Mouse (Mus musculus) liver, postnatal 0 days (tissue): ENCODE data around the gene Slc22a16. TPM values are rescaled to one million over a fixed set of nuclear protein-coding genes. Genes with fewer than 3 reads are reported as not detected.

Source experiments
- ATAC-seq: fragments of 200-750 bp; cut with Nextera tagmentation; 2 replicates; pipeline ENCODE4 v1.8.0; 2017; ENCODE audit warnings: mild to moderate bottlenecking, moderate library complexity
- DNase-seq: peaks from one replicate; pipeline ENCODE4 v3.0.0-alpha.2; 2016
- H3K27ac ChIP-seq: fragments of 300-500 bp; sonication (generic); 2 replicates; pipeline ENCODE4 v1.5.1; 2014; ENCODE audit warnings: antibody characterized with exemption, moderate library complexity, mild to moderate bottlenecking, low read depth
- H3K27me3 ChIP-seq: fragments of 300-500 bp; sonication (generic); 2 replicates; pipeline ENCODE4 v1.6.1; 2014; ENCODE audit warnings: low read length, control low read depth, mixed read lengths; ENCODE audit not compliant: insufficient read depth
- H3K36me3 ChIP-seq: fragments of 300-500 bp; sonication (generic); replicated peaks from 2 replicates; pipeline ENCODE4 v1.6.1; 2014; ENCODE audit warnings: mild to moderate bottlenecking, control low read depth, low read length, moderate library complexity, mixed read lengths; ENCODE audit not compliant: insufficient read depth
- H3K4me1 ChIP-seq: fragments of 300-500 bp; sonication (generic); 2 replicates; pipeline ENCODE4 v1.6.1; 2014; ENCODE audit warnings: antibody characterized with exemption, mild to moderate bottlenecking, control low read depth; ENCODE audit not compliant: insufficient read depth
- H3K4me2 ChIP-seq: fragments of 300-500 bp; sonication (generic); 2 replicates; pipeline ENCODE4 v1.6.1; 2014; ENCODE audit warnings: low read depth, mild to moderate bottlenecking, low read length, moderate library complexity, mixed read lengths
- H3K4me3 ChIP-seq: fragments of 300-500 bp; sonication (generic); 2 replicates; pipeline ENCODE4 v1.5.1; 2014; ENCODE audit warnings: low read depth, low read length
- H3K9ac ChIP-seq: fragments of 300-500 bp; sonication (generic); replicated peaks from 2 replicates; pipeline ENCODE4 v1.6.1; 2014; ENCODE audit warnings: mild to moderate bottlenecking, moderate library complexity
- H3K9me3 ChIP-seq: fragments of 300-500 bp; sonication (generic); 2 replicates; pipeline ENCODE4 v1.6.1; 2016; ENCODE audit warnings: mild to moderate bottlenecking, control low read depth, low read length, mixed read lengths
- CTCF ChIP-seq: sonication (generic); IDR thresholded peaks from 2 replicates; pipeline ENCODE4 v1.5.1; 2016; ENCODE audit warnings: antibody characterized with exemption, low read depth
- EP300 ChIP-seq: IDR thresholded peaks from 2 replicates; pipeline ENCODE4 v1.6.1; 2016; ENCODE audit warnings: antibody characterized with exemption, low read depth, mild to moderate bottlenecking
- WGBS: fragments of 180-500 bp; shearing (Covaris S2); extraction: QIAGEN DNeasy Blood & Tissue Kit; methylation state at CpG from one replicate; pipeline ENCODE4 v1.1.7; 2014; ENCODE audit not compliant: insufficient replicate concordance; 5-methylcytosine and 5-hydroxymethylcytosine counted together
- polyA plus RNA-seq: library from polyadenylated mRNA; unstranded; fragments of >200 nt; fragmentation: Nextera tagmentation; extraction: Ambion mirVana; gene quantifications from 2 replicates; pipeline ENCODE4 v1.2.1, GENCODE M21; 2015

The Slc22a16 gene
- polyA plus RNA-seq, 1 experiment from 2014 or later: not detected

- Histone ChIP-seq H3K9ac (no peak overlapping the region), H3K4me1 (no peaks in the 10 kb centered on the region), H3K9me3 (no peaks in the 10 kb centered on the region), H3K27me3 (no peaks in the 10 kb centered on the region), H3K4me2 (no peak overlapping the region), H3K36me3 (no peaks in the 10 kb centered on the region), H3K4me3 (no peak overlapping the region), H3K27ac (no peak overlapping the region)
- ATAC-seq (no peak), DNase-seq (peak; percentile 7)
- WGBS: 65% methylated on average over 7 of the region's 7 CpGs
- TF ChIP-seq CTCF: no peak
- TF ChIP-seq EP300: no peak
These were observed 22.1 kb downstream of the Slc22a16 start for GRCm38 (mm10) chr10:40592186-40592585.

GRCm38 (mm10) chr10:40597177-40597576, 27.0 kb downstream of the Slc22a16 start:
- TF ChIP-seq EP300 (no peak), CTCF (no peak)
- no peak overlapping the region for H3K4me3 ChIP-seq
- no peaks in the 10 kb centered on the region for H3K27me3 ChIP-seq
- no peak overlapping the region for H3K9ac ChIP-seq
- ATAC-seq (no peak), DNase-seq (no peak)
- no peaks in the 10 kb centered on the region for H3K9me3 ChIP-seq
- no peak overlapping the region for H3K4me2 ChIP-seq
- WGBS: 74% methylated on average over 3 of the region's 3 CpGs
- no peaks in the 10 kb centered on the region for H3K36me3 ChIP-seq
- H3K4me1 ChIP-seq: no peaks in the 10 kb centered on the region
- H3K27ac ChIP-seq: no peak overlapping the region

GRCm38 (mm10) chr10:40604706-40605394, 34.7 kb downstream of the Slc22a16 start:
- TF ChIP-seq EP300 (no peak), CTCF (no peak)
- 58% methylated on average over 6 of the region's 6 CpGs for WGBS
- no peak overlapping the region for H3K4me2 ChIP-seq
- H3K9ac ChIP-seq: no peak overlapping the region
- H3K27ac ChIP-seq: no peak overlapping the region
- H3K9me3 ChIP-seq: 0 out of 2 replicates have a peak, but pooled peaks cover 3% of the 10 kb centered on the region
- no peak for DNase-seq
- no peaks in the 10 kb centered on the region for H3K36me3 ChIP-seq
- H3K27me3 ChIP-seq: no peaks in the 10 kb centered on the region
- no peak overlapping the region for H3K4me3 ChIP-seq
- no peaks in the 10 kb centered on the region for H3K4me1 ChIP-seq
- no peak for ATAC-seq

- no peak for ATAC-seq
- TF ChIP-seq CTCF (peak; percentile 21; the same call in 1 of the 2 replicates), EP300 (no peak)
- Histone ChIP-seq H3K27ac (no peak overlapping the region), H3K4me2 (no peak overlapping the region), H3K36me3 (no peaks in the 10 kb centered on the region), H3K27me3 (no peaks in the 10 kb centered on the region), H3K9me3 (no peaks in the 10 kb centered on the region), H3K4me3 (no peak overlapping the region), H3K4me1 (no peaks in the 10 kb centered on the region), H3K9ac (no peak overlapping the region)
- DNase-seq: no peak
These were observed 47.8 kb downstream of the Slc22a16 start for GRCm38 (mm10) chr10:40617973-40618372.

GRCm38 (mm10) chr10:40619760-40620159, 49.6 kb downstream of the Slc22a16 start:
- no peak for TF ChIP-seq CTCF
- no peak for TF ChIP-seq EP300
- H3K4me2 ChIP-seq: no peak overlapping the region
- H3K4me1 ChIP-seq: no peaks in the 10 kb centered on the region
- ATAC-seq (no peak), DNase-seq (no peak)
- no peak overlapping the region for H3K4me3 ChIP-seq
- H3K9ac ChIP-seq: no peak overlapping the region
- H3K36me3 ChIP-seq: no peaks in the 10 kb centered on the region
- 86% methylated on average over 1 of the region's 1 CpGs for WGBS
- H3K9me3 ChIP-seq: no peaks in the 10 kb centered on the region
- H3K27ac ChIP-seq: no peak overlapping the region
- H3K27me3 ChIP-seq: no peaks in the 10 kb centered on the region

- WGBS: 75% methylated on average over 7 of the region's 7 CpGs
- no peak for TF ChIP-seq EP300
- peak; percentile 76 for TF ChIP-seq CTCF
- no peaks in the 10 kb centered on the region for H3K27me3 ChIP-seq
- no peaks in the 10 kb centered on the region for H3K9me3 ChIP-seq
- H3K9ac ChIP-seq: no peak overlapping the region
- no peaks in the 10 kb centered on the region for H3K4me1 ChIP-seq
- H3K4me2 ChIP-seq: no peak overlapping the region
- peak; percentile 59 for DNase-seq
- H3K4me3 ChIP-seq: no peak overlapping the region
- ATAC-seq: peak; percentile 47; the same call in 1 of the 2 replicates
- H3K27ac ChIP-seq: no peak overlapping the region
- no peaks in the 10 kb centered on the region for H3K36me3 ChIP-seq
These were observed 59.0 kb downstream of the Slc22a16 start for GRCm38 (mm10) chr10:40629140-40629539.
